Mouse (Mus musculus): ENCODE data around the gene Rhbdf2. TPM values are rescaled to one million over a fixed set of nuclear protein-coding genes. Genes with fewer than 3 reads are reported as not detected.
"Not testable (repeated sequence)": the region's sequence is repeated elsewhere in the genome, so short reads cannot be mapped to it uniquely, and the experiment has no call there.

Gene Rhbdf2
- polyA plus RNA-seq, 1 experiment from 2014 or later, result 1.7 TPM

GRCm38 (mm10) chr11:116670386-116670785 lies 43.6 kb upstream of the Rhbdf2 start:
- ATAC-seq, result no peak
- Histone ChIP-seq H3K4me2 (ENCODE audit: low read length) (peak overlapping the region; percentile 83), H3K4me1 (ENCODE audit: control insufficient read depth, insufficient read depth, low read depth, low read length) (peaks cover 27% of the 10 kb centered on the region), H3K36me3 (ENCODE audit: control insufficient read depth, insufficient read depth, low read length) (peaks cover 2% of the 10 kb centered on the region; the same call in 1 of the 2 replicates), H3K9ac (ENCODE audit: low read depth, low read length) (peak overlapping the region; percentile 61; the same call in 1 of the 2 replicates), H3K27ac (ENCODE audit: low read depth, low read length) (no peak overlapping the region), H3K27me3 (replicated peaks; ENCODE audit: control insufficient read depth, insufficient read depth, low read length) (no peaks in the 10 kb centered on the region), H3K9me3 (ENCODE audit: control insufficient read depth, low read length) (no peaks in the 10 kb centered on the region), H3K4me3 (ENCODE audit: low read length) (peak overlapping the region; percentile 75; the same call in 1 of the 2 replicates)
- WGBS, result 70% methylated on average over 7 of the region's 7 CpGs

DNA sequence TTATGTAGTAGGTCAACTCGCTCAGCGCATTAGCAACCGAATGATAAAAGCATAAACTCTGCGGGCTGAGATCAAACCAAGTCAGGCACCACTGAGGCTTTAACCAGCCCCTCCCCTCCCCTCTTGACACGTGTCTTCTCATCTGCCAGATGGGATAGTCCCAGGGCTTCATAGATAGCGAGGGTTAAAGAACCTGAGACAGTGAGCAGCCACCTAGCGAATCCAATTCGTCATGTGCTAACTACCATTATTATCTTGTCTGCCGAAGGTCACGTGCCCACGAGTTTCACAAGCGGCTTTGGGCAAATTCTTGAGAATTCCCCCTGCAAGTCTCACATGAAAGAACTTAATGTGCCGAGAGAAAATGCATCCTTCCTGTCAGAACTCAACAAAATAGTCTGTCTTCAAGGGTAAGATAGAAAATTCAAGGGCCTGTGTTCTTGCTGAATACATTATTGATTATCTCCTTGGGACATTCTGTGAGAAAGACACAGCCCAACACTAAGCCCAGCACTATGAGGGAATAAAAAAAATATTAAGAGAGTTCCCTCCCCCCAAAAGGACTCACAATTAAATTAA lies 43.1 kb upstream of the Rhbdf2 start:
- H3K4me3 ChIP-seq (ENCODE audit: low read length), result no peak overlapping the region
- no peak overlapping the region for H3K27ac ChIP-seq (ENCODE audit: low read depth, low read length)
- ATAC-seq, result no peak
- peaks cover 27% of the 10 kb centered on the region for H3K4me1 ChIP-seq (ENCODE audit: control insufficient read depth, insufficient read depth, low read depth, low read length)
- peak overlapping the region; percentile 24 for H3K4me2 ChIP-seq (ENCODE audit: low read length)
- peaks cover 2% of the 10 kb centered on the region; the same call in 1 of the 2 replicates for H3K36me3 ChIP-seq (ENCODE audit: control insufficient read depth, insufficient read depth, low read length)
- H3K9me3 ChIP-seq (ENCODE audit: control insufficient read depth, low read length), result no peaks in the 10 kb centered on the region
- no peak overlapping the region for H3K9ac ChIP-seq (ENCODE audit: low read depth, low read length)
- no peaks in the 10 kb centered on the region for H3K27me3 ChIP-seq (replicated peaks; ENCODE audit: control insufficient read depth, insufficient read depth, low read length)
- 43% methylated on average over 13 of the region's 13 CpGs for WGBS

DNA sequence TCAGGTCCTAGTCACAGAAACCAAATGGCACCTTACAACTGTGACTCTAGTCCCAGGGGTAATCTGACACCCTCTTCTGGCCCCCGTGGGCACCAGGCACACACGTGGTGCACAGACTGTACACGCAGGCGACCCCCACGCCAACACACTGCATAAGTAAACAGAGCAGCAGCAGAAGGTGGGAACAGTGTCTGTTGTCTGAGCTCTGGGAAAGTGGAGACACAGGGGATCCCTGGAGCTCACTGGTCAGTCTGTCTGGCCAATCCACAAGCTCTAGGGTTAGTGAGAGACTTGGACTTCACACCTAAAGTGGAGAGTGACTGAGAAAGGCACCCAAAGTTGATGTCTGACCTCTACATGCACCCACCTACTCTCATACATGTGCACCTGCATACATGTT lies 42.5 kb upstream of the Rhbdf2 start:
- 0 out of 2 replicates have a peak, but pooled peaks cover 2% of the 10 kb centered on the region for H3K36me3 ChIP-seq (ENCODE audit: control insufficient read depth, insufficient read depth, low read length)
- no peak overlapping the region; the same call in 1 of the 2 replicates for H3K4me2 ChIP-seq (ENCODE audit: low read length)
- no peaks in the 10 kb centered on the region for H3K9me3 ChIP-seq (ENCODE audit: control insufficient read depth, low read length)
- no peak overlapping the region for H3K4me3 ChIP-seq (ENCODE audit: low read length)
- no peaks in the 10 kb centered on the region for H3K27me3 ChIP-seq (replicated peaks; ENCODE audit: control insufficient read depth, insufficient read depth, low read length)
- 61% methylated on average over 5 of the region's 5 CpGs for WGBS
- H3K4me1 ChIP-seq (ENCODE audit: control insufficient read depth, insufficient read depth, low read depth, low read length), result peaks cover 27% of the 10 kb centered on the region
- ATAC-seq, result no peak
- no peak overlapping the region; the same call in 1 of the 2 replicates for H3K9ac ChIP-seq (ENCODE audit: low read depth, low read length)
- no peak overlapping the region for H3K27ac ChIP-seq (ENCODE audit: low read depth, low read length)

DNA sequence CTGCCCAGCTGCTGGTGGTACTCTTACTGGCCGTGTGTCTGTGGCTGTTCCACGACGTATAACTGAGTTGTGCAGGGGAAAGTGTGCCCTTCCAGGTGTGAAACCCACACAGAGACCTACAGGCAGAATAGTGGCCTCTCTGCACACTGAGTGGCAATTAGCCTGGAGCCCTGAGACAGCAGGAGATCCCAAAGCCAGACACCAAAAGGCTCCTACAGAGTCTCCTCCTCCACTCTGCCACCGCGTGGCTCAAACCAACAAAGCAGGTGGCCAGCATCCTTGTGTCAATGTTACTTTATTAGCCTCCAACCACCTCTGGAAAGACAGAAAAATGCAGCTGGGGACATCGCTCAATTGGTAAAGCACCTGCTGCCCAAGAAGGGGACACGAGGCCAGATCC lies 42.0 kb upstream of the Rhbdf2 start:
- no peaks in the 10 kb centered on the region for H3K9me3 ChIP-seq (ENCODE audit: control insufficient read depth, low read length)
- H3K4me2 ChIP-seq (ENCODE audit: low read length), result no peak overlapping the region
- no peaks in the 10 kb centered on the region for H3K27me3 ChIP-seq (replicated peaks; ENCODE audit: control insufficient read depth, insufficient read depth, low read length)
- ATAC-seq, result no peak
- no peak overlapping the region for H3K4me3 ChIP-seq (ENCODE audit: low read length)
- H3K36me3 ChIP-seq (ENCODE audit: control insufficient read depth, insufficient read depth, low read length), result 0 out of 2 replicates have a peak, but pooled peaks cover 2% of the 10 kb centered on the region
- no peak overlapping the region for H3K27ac ChIP-seq (ENCODE audit: low read depth, low read length)
- H3K9ac ChIP-seq (ENCODE audit: low read depth, low read length), result no peak overlapping the region; the same call in 1 of the 2 replicates
- peaks cover 28% of the 10 kb centered on the region for H3K4me1 ChIP-seq (ENCODE audit: control insufficient read depth, insufficient read depth, low read depth, low read length)
- WGBS, result 39% methylated on average over 7 of the region's 7 CpGs

DNA sequence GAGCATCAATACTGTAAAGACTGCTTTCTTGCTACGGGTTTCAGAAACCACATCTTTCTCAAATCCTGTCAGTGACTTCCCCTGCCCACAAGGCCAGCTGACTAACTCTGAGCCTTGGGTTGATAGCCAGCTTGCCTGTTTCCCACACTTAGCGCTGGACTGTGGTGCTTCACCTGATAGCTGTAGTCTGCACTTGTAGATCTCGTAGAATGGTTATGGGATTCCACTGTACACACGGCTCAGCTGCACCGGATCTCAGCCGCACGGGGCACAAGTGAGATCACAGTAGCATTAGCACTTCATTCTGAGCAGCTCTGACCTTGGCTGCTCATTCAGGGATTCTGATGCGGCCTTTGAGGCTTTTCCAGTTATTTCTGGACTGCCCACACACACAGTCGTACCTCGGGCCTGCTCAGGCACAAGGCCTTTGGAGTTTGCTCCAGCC lies 41.6 kb upstream of the Rhbdf2 start:
- Histone ChIP-seq H3K27ac (ENCODE audit: low read depth, low read length) (no peak overlapping the region), H3K9me3 (ENCODE audit: control insufficient read depth, low read length) (no peaks in the 10 kb centered on the region), H3K4me2 (ENCODE audit: low read length) (no peak overlapping the region), H3K27me3 (replicated peaks; ENCODE audit: control insufficient read depth, insufficient read depth, low read length) (no peaks in the 10 kb centered on the region), H3K9ac (ENCODE audit: low read depth, low read length) (no peak overlapping the region), H3K36me3 (ENCODE audit: control insufficient read depth, insufficient read depth, low read length) (0 out of 2 replicates have a peak, but pooled peaks cover 1% of the 10 kb centered on the region), H3K4me1 (ENCODE audit: control insufficient read depth, insufficient read depth, low read depth, low read length) (peaks cover 31% of the 10 kb centered on the region), H3K4me3 (ENCODE audit: low read length) (no peak overlapping the region)
- 81% methylated on average over 10 of the region's 10 CpGs for WGBS
- ATAC-seq, result no peak

- Histone ChIP-seq H3K27ac (ENCODE audit: low read depth, low read length) (no peak overlapping the region), H3K4me2 (ENCODE audit: low read length) (no peak overlapping the region), H3K4me3 (ENCODE audit: low read length) (no peak overlapping the region), H3K9me3 (ENCODE audit: control insufficient read depth, low read length) (no peaks in the 10 kb centered on the region), H3K27me3 (replicated peaks; ENCODE audit: control insufficient read depth, insufficient read depth, low read length) (no peaks in the 10 kb centered on the region), H3K36me3 (ENCODE audit: control insufficient read depth, insufficient read depth, low read length) (no peaks in the 10 kb centered on the region), H3K4me1 (ENCODE audit: control insufficient read depth, insufficient read depth, low read depth, low read length) (peaks cover 31% of the 10 kb centered on the region), H3K9ac (ENCODE audit: low read depth, low read length) (no peak overlapping the region)
- 79% methylated on average over 8 of the region's 8 CpGs for WGBS
- no peak for ATAC-seq
These were observed 41.1 kb upstream of the Rhbdf2 start for GRCm38 (mm10) chr11:116667930-116668329.

DNA sequence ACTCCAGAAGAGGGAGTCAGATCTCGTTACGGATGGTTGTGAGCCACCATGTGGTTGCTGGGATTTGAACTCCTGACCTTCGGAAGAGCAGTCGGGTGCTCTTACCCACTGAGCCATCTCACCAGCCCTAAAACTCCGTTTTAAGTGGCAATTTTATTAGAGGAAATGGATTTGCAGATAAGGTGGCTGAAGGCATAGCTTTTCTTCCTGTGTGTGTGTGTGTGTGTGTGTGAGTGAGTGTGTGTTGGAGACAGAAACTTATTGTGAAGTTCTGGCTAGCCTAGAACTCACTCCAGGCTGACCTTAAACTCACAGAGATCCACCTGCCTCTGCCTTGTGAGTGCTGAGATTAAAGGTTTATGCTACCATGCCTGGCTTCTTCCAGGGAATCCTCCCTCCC lies 40.2 kb upstream of the Rhbdf2 start:
- H3K4me3 ChIP-seq (ENCODE audit: low read length); H3K9ac ChIP-seq (ENCODE audit: low read depth, low read length); H3K4me2 ChIP-seq (ENCODE audit: low read length); H3K27me3 ChIP-seq (replicated peaks; ENCODE audit: control insufficient read depth, insufficient read depth, low read length); H3K27ac ChIP-seq (ENCODE audit: low read depth, low read length); ATAC-seq; H3K36me3 ChIP-seq (ENCODE audit: control insufficient read depth, insufficient read depth, low read length); H3K9me3 ChIP-seq (ENCODE audit: control insufficient read depth, low read length): not testable (repeated sequence)
- peaks cover 35% of the 10 kb centered on the region for H3K4me1 ChIP-seq (ENCODE audit: control insufficient read depth, insufficient read depth, low read depth, low read length)
- 89% methylated on average over 3 of the region's 5 CpGs for WGBS

DNA sequence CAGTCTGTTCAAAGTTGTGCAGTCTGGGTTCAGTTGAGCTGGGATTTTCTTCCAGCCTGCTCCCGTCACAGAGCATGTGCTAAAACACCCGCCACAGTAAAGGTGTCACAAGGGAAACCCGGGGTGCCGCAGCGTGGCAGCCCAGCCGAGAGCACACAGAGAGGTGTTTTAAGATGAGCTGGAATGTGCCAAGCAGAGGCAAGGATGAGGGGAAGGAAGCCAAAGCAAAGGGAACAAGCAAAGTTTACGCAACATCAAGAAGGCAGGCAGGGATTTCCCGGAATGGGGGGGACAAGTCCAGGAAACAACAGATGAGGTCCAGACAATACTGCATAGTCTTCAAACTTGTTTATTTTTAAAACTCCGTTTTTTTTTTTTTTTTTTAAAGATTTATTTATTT lies 39.7 kb upstream of the Rhbdf2 start:
- H3K27me3 ChIP-seq (replicated peaks; ENCODE audit: control insufficient read depth, insufficient read depth, low read length), result no peaks in the 10 kb centered on the region
- no peak overlapping the region for H3K9ac ChIP-seq (ENCODE audit: low read depth, low read length)
- H3K4me3 ChIP-seq (ENCODE audit: low read length), result no peak overlapping the region
- H3K27ac ChIP-seq (ENCODE audit: low read depth, low read length), result no peak overlapping the region
- no peaks in the 10 kb centered on the region for H3K9me3 ChIP-seq (ENCODE audit: control insufficient read depth, low read length)
- peaks cover 39% of the 10 kb centered on the region for H3K4me1 ChIP-seq (ENCODE audit: control insufficient read depth, insufficient read depth, low read depth, low read length)
- no peak overlapping the region for H3K4me2 ChIP-seq (ENCODE audit: low read length)
- no peak for ATAC-seq
- no peaks in the 10 kb centered on the region for H3K36me3 ChIP-seq (ENCODE audit: control insufficient read depth, insufficient read depth, low read length)
- 79% methylated on average over 9 of the region's 9 CpGs for WGBS

DNA sequence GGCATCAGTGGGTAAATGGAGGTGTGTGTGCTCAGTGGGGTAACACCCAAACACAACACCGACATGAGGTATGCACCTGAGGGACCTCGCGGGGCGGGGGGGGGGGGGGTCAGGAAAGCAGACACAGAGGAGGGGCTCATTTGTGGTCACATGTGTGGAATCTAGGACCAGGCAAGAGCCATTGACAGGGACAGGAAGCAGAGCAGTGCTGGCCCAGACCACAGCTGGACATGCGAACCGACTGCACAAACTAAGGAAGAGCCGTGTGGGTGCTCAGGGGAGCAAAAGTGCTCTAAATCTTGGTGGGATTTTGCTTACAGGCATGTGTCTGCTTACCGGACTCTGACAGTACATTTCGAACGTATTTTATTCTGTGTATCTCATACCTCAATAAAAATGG lies 38.5 kb upstream of the Rhbdf2 start:
- H3K4me2 ChIP-seq (ENCODE audit: low read length), result no peak overlapping the region
- H3K9me3 ChIP-seq (ENCODE audit: control insufficient read depth, low read length), result no peaks in the 10 kb centered on the region
- ATAC-seq, result no peak
- H3K27ac ChIP-seq (ENCODE audit: low read depth, low read length), result no peak overlapping the region
- 79% methylated on average over 10 of the region's 10 CpGs for WGBS
- H3K4me3 ChIP-seq (ENCODE audit: low read length), result no peak overlapping the region
- H3K27me3 ChIP-seq (replicated peaks; ENCODE audit: control insufficient read depth, insufficient read depth, low read length), result no peaks in the 10 kb centered on the region
- H3K9ac ChIP-seq (ENCODE audit: low read depth, low read length), result no peak overlapping the region
- H3K4me1 ChIP-seq (ENCODE audit: control insufficient read depth, insufficient read depth, low read depth, low read length), result peaks cover 46% of the 10 kb centered on the region
- H3K36me3 ChIP-seq (ENCODE audit: control insufficient read depth, insufficient read depth, low read length), result no peaks in the 10 kb centered on the region
